Mouse (Mus musculus) frontal cortex, postnatal 25 days (tissue): ENCODE results near the gene Hmgcr.
"Not testable (repeated sequence)": the region's sequence is repeated elsewhere in the genome, so short reads cannot be mapped to it uniquely, and the experiment has no call there.

ENCODE experiments used
- DNase-seq, 2 experiments: peaks; one replicate each; pipeline ENCODE4 v3.0.0; 2022; ENCODE audit warnings: low spot score in 2 of 2

Gene Hmgcr

GRCm38 (mm10) chr13:96671078-96671905 lies 556 bp upstream of the Hmgcr start:
- no peak for DNase-seq

- no peak for DNase-seq
Observed at GRCm38 (mm10) chr13:96670019-96670405, 724 bp downstream of the Hmgcr start.

- no peak for DNase-seq
Observed at GRCm38 (mm10) chr13:96664419-96664974, 6.2 kb downstream of the Hmgcr start.

GRCm38 (mm10) chr13:96663120-96663519 lies 7.6 kb downstream of the Hmgcr start:
- not testable (repeated sequence) for DNase-seq

GRCm38 (mm10) chr13:96660095-96660860 lies 10.5 kb downstream of the Hmgcr start:
- no peak for DNase-seq

- no peak for DNase-seq
Observed at GRCm38 (mm10) chr13:96658936-96659335, 11.8 kb downstream of the Hmgcr start.

- no peak for DNase-seq
Observed at GRCm38 (mm10) chr13:96656673-96657072, 14.1 kb downstream of the Hmgcr start.

GRCm38 (mm10) chr13:96653041-96653440 lies 17.7 kb downstream of the Hmgcr start:
- DNase-seq = no peak

- no peak for DNase-seq
Observed at GRCm38 (mm10) chr13:96645822-96646221, 24.9 kb downstream of the Hmgcr start.

- DNase-seq = no peak
Observed at GRCm38 (mm10) chr13:96644168-96644567, 26.6 kb downstream of the Hmgcr start.

- DNase-seq = no peak
Observed at GRCm38 (mm10) chr13:96630396-96630795, 40.3 kb downstream of the Hmgcr start.

- DNase-seq = no peak
Observed at GRCm38 (mm10) chr13:96620891-96621290, 49.8 kb downstream of the Hmgcr start.

- no peak for DNase-seq
Observed at GRCm38 (mm10) chr13:96614615-96615014, 56.1 kb downstream of the Hmgcr start.

GRCm38 (mm10) chr13:96604242-96604641 lies 66.5 kb downstream of the Hmgcr start:
- DNase-seq = no peak

GRCm38 (mm10) chr13:96599182-96599581 lies 71.6 kb downstream of the Hmgcr start:
- DNase-seq = no peak
